Mouse (Mus musculus): ENCODE data around the gene Cand2. TPM values are rescaled to one million over a fixed set of nuclear protein-coding genes. Genes with fewer than 3 reads are reported as not detected.

Cand2 gene
- polyA plus RNA-seq, 1 experiment from 2014 or later = 29.6 TPM

GRCm38 (mm10) chr6:115746326-115746725 is 28.0 kb upstream of the Cand2 start:
- Histone ChIP-seq H3K36me3 (ENCODE audit: control insufficient read depth, insufficient read depth, low read length) (no peaks in the 10 kb centered on the region), H3K27me3 (replicated peaks; ENCODE audit: control insufficient read depth, insufficient read depth, low read length) (no peaks in the 10 kb centered on the region), H3K4me3 (ENCODE audit: low read depth, low read length) (no peak overlapping the region), H3K4me2 (ENCODE audit: low read length) (no peak overlapping the region), H3K27ac (ENCODE audit: low read depth) (no peak overlapping the region), H3K4me1 (replicated peaks; ENCODE audit: control insufficient read depth, insufficient read depth, low read length) (no peaks in the 10 kb centered on the region), H3K9ac (ENCODE audit: low read length) (no peak overlapping the region), H3K9me3 (ENCODE audit: control insufficient read depth, low read length) (no peaks in the 10 kb centered on the region)
- no peak for ATAC-seq (replicated peaks; ENCODE audit: low FRiP score, low TSS enrichment, low read depth)
- DNase-seq (ENCODE audit: low spot score) = no peak
- 50% methylated on average over 1 of the region's 1 CpGs for WGBS

GRCm38 (mm10) chr6:115755536-115755935 is 18.8 kb upstream of the Cand2 start:
- H3K9me3 ChIP-seq (ENCODE audit: control insufficient read depth, low read length) = no peaks in the 10 kb centered on the region
- ATAC-seq (replicated peaks; ENCODE audit: low FRiP score, low TSS enrichment, low read depth) = no peak
- WGBS = 79% methylated on average over 7 of the region's 7 CpGs

GRCm38 (mm10) chr6:115758981-115759435 is 15.3 kb upstream of the Cand2 start:
- H3K9ac ChIP-seq (ENCODE audit: low read length) = no peak overlapping the region
- H3K36me3 ChIP-seq (ENCODE audit: control insufficient read depth, insufficient read depth, low read length) = no peaks in the 10 kb centered on the region
- WGBS = 57% methylated on average over 9 of the region's 9 CpGs
- no peaks in the 10 kb centered on the region for H3K9me3 ChIP-seq (ENCODE audit: control insufficient read depth, low read length)
- H3K4me1 ChIP-seq (replicated peaks; ENCODE audit: control insufficient read depth, insufficient read depth, low read length) = peaks cover 11% of the 10 kb centered on the region
- DNase-seq (ENCODE audit: low spot score) (no peak), ATAC-seq (replicated peaks; ENCODE audit: low FRiP score, low TSS enrichment, low read depth) (no peak)
- H3K4me3 ChIP-seq (ENCODE audit: low read depth, low read length) = no peak overlapping the region
- H3K4me2 ChIP-seq (ENCODE audit: low read length) = no peak overlapping the region
- H3K27ac ChIP-seq (ENCODE audit: low read depth) = no peak overlapping the region
- H3K27me3 ChIP-seq (replicated peaks; ENCODE audit: control insufficient read depth, insufficient read depth, low read length) = no peaks in the 10 kb centered on the region

More at GRCm38 (mm10) chr6:115755536-115755935, 18.8 kb upstream of the Cand2 start:
- no peak for DNase-seq (ENCODE audit: low spot score)
- no peak overlapping the region for H3K4me3 ChIP-seq (ENCODE audit: low read depth, low read length)
- no peak overlapping the region for H3K27ac ChIP-seq (ENCODE audit: low read depth)
- no peaks in the 10 kb centered on the region; the same call in 1 of the 2 replicates for H3K4me1 ChIP-seq (replicated peaks; ENCODE audit: control insufficient read depth, insufficient read depth, low read length)
- no peaks in the 10 kb centered on the region for H3K36me3 ChIP-seq (ENCODE audit: control insufficient read depth, insufficient read depth, low read length)
- no peak overlapping the region for H3K4me2 ChIP-seq (ENCODE audit: low read length)
- H3K9ac ChIP-seq (ENCODE audit: low read length) = no peak overlapping the region
- H3K27me3 ChIP-seq (replicated peaks; ENCODE audit: control insufficient read depth, insufficient read depth, low read length) = no peaks in the 10 kb centered on the region

GRCm38 (mm10) chr6:115759461-115759860 is 14.9 kb upstream of the Cand2 start:
- Histone ChIP-seq H3K9me3 (ENCODE audit: control insufficient read depth, low read length) (no peaks in the 10 kb centered on the region), H3K4me2 (ENCODE audit: low read length) (no peak overlapping the region), H3K9ac (ENCODE audit: low read length) (no peak overlapping the region), H3K4me1 (replicated peaks; ENCODE audit: control insufficient read depth, insufficient read depth, low read length) (peaks cover 15% of the 10 kb centered on the region), H3K4me3 (ENCODE audit: low read depth, low read length) (no peak overlapping the region), H3K36me3 (ENCODE audit: control insufficient read depth, insufficient read depth, low read length) (no peaks in the 10 kb centered on the region), H3K27ac (ENCODE audit: low read depth) (no peak overlapping the region), H3K27me3 (replicated peaks; ENCODE audit: control insufficient read depth, insufficient read depth, low read length) (no peaks in the 10 kb centered on the region)
- ATAC-seq (replicated peaks; ENCODE audit: low FRiP score, low TSS enrichment, low read depth) (peak; percentile 14; the same call in 1 of the 2 replicates), DNase-seq (ENCODE audit: low spot score) (no peak)
- 46% methylated on average over 5 of the region's 5 CpGs for WGBS

GRCm38 (mm10) chr6:115760137-115760536 is 14.2 kb upstream of the Cand2 start:
- ATAC-seq (replicated peaks; ENCODE audit: low FRiP score, low TSS enrichment, low read depth) (no peak), DNase-seq (ENCODE audit: low spot score) (no peak)
- Histone ChIP-seq H3K4me2 (ENCODE audit: low read length) (no peak overlapping the region), H3K27me3 (replicated peaks; ENCODE audit: control insufficient read depth, insufficient read depth, low read length) (no peaks in the 10 kb centered on the region), H3K27ac (ENCODE audit: low read depth) (no peak overlapping the region), H3K4me3 (ENCODE audit: low read depth, low read length) (no peak overlapping the region), H3K36me3 (ENCODE audit: control insufficient read depth, insufficient read depth, low read length) (no peaks in the 10 kb centered on the region), H3K4me1 (replicated peaks; ENCODE audit: control insufficient read depth, insufficient read depth, low read length) (peaks cover 20% of the 10 kb centered on the region), H3K9me3 (ENCODE audit: control insufficient read depth, low read length) (no peaks in the 10 kb centered on the region), H3K9ac (ENCODE audit: low read length) (no peak overlapping the region)
- 93% methylated on average over 4 of the region's 4 CpGs for WGBS

GRCm38 (mm10) chr6:115760982-115761381 is 13.4 kb upstream of the Cand2 start:
- no peak for ATAC-seq (replicated peaks; ENCODE audit: low FRiP score, low TSS enrichment, low read depth)
- WGBS = 52% methylated on average over 4 of the region's 4 CpGs
- no peak for DNase-seq (ENCODE audit: low spot score)
- Histone ChIP-seq H3K4me3 (ENCODE audit: low read depth, low read length) (no peak overlapping the region), H3K36me3 (ENCODE audit: control insufficient read depth, insufficient read depth, low read length) (no peaks in the 10 kb centered on the region), H3K27me3 (replicated peaks; ENCODE audit: control insufficient read depth, insufficient read depth, low read length) (no peaks in the 10 kb centered on the region), H3K9me3 (ENCODE audit: control insufficient read depth, low read length) (no peaks in the 10 kb centered on the region), H3K9ac (ENCODE audit: low read length) (no peak overlapping the region), H3K4me2 (ENCODE audit: low read length) (no peak overlapping the region), H3K27ac (ENCODE audit: low read depth) (no peak overlapping the region), H3K4me1 (replicated peaks; ENCODE audit: control insufficient read depth, insufficient read depth, low read length) (peaks cover 20% of the 10 kb centered on the region)

- peak within 1 kb of the TSS; percentile 7 for H3K4me2 ChIP-seq (ENCODE audit: low read length)
- H3K4me1 ChIP-seq (replicated peaks; ENCODE audit: control insufficient read depth, insufficient read depth, low read length) = peaks cover 20% of the 10 kb centered on the region
- no peak within 1 kb of the TSS for H3K9ac ChIP-seq (ENCODE audit: low read length)
- no peaks in the 10 kb centered on the region for H3K9me3 ChIP-seq (ENCODE audit: control insufficient read depth, low read length)
- ATAC-seq (replicated peaks; ENCODE audit: low FRiP score, low TSS enrichment, low read depth) (0 out of 2 replicates have a peak, but pooled peaks have one; percentile 25), DNase-seq (ENCODE audit: low spot score) (peak; percentile 62)
- 5% methylated on average over 9 of the region's 9 CpGs for WGBS
- no peak within 1 kb of the TSS for H3K4me3 ChIP-seq (ENCODE audit: low read depth, low read length)
- no peaks in the 10 kb centered on the region for H3K36me3 ChIP-seq (ENCODE audit: control insufficient read depth, insufficient read depth, low read length)
- no peaks in the 10 kb centered on the region for H3K27me3 ChIP-seq (replicated peaks; ENCODE audit: control insufficient read depth, insufficient read depth, low read length)
- H3K27ac ChIP-seq (ENCODE audit: low read depth) = peak within 1 kb of the TSS; percentile 90; the same call in 1 of the 2 replicates
These were observed 12.2 kb upstream of the Cand2 start, which contains the start of gene Tmem40 for GRCm38 (mm10) chr6:115761995-115762756. TSS of gene Tmem40 (minus strand) at chr6:115762410.

- WGBS = 8% methylated on average over 7 of the region's 7 CpGs
- H3K9ac ChIP-seq (ENCODE audit: low read length) = peak overlapping the region; percentile 32
These were observed 10.2 kb upstream of the Cand2 start for GRCm38 (mm10) chr6:115764179-115764578.

More at GRCm38 (mm10) chr6:115764179-115764578, 10.2 kb upstream of the Cand2 start:
- DNase-seq (ENCODE audit: low spot score) = peak; percentile 81
- ATAC-seq (replicated peaks; ENCODE audit: low FRiP score, low TSS enrichment, low read depth) = peak; percentile 86
- no peak overlapping the region for H3K4me3 ChIP-seq (ENCODE audit: low read depth, low read length)
- no peaks in the 10 kb centered on the region for H3K27me3 ChIP-seq (replicated peaks; ENCODE audit: control insufficient read depth, insufficient read depth, low read length)
- H3K27ac ChIP-seq (ENCODE audit: low read depth) = peak overlapping the region; percentile 90
- no peaks in the 10 kb centered on the region for H3K36me3 ChIP-seq (ENCODE audit: control insufficient read depth, insufficient read depth, low read length)
- H3K4me1 ChIP-seq (replicated peaks; ENCODE audit: control insufficient read depth, insufficient read depth, low read length) = peaks cover 20% of the 10 kb centered on the region
- H3K9me3 ChIP-seq (ENCODE audit: control insufficient read depth, low read length) = no peaks in the 10 kb centered on the region
- H3K4me2 ChIP-seq (ENCODE audit: low read length) = peak overlapping the region; percentile 33
